Mouse (Mus musculus): ENCODE results near the gene Cdkl5. TPM values are rescaled to one million over a fixed set of nuclear protein-coding genes. Genes with fewer than 3 reads are reported as not detected.

Gene Cdkl5
- total RNA-seq, 1 experiment: 4.3 TPM

DNA sequence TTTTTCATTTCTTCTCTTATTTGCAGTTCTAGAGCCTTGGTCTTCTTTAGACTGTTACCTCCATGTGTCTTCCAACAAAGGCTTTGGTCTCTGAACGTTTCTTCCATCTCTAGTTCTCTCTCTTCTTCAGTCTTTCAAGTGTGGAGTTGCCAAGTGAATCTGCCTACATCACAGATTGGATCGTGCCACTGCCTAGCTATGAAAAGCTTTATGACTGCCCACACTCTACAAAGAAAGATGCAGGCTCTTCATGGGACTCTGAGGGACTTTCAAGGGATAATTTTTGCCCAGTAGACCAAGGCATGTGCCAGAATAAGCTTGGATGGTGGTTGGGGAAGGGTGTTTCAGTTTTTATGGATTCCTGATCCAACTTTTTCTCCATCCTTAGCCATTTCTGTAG is 30.0 kb upstream of the Cdkl5 start:
- TF ChIP-seq ZNF384 (IDR thresholded peaks at IDR 0.05; ENCODE audit: low read depth, low read length) (no peak), MAFK (IDR thresholded peaks at IDR 0.05; ENCODE audit: insufficient read depth, low read depth, low read length) (no peak), ZC3H11A (IDR thresholded peaks at IDR 0.05; ENCODE audit: borderline replicate concordance, low read depth, low read length) (no peak), CHD2 (IDR thresholded peaks at IDR 0.05; ENCODE audit: low read depth, low read length) (no peak), HCFC1 (IDR thresholded peaks at IDR 0.05; ENCODE audit: borderline replicate concordance, insufficient read depth, low read length) (no peak)
- in situ Hi-C loops (cut with MboI; ENCODE audit: low sequenced_read_pairs in 2 of 2, unreplicated experiment in 2 of 2): no loop called here
- H3K4me3 ChIP-seq (ENCODE audit: insufficient read depth in 1 of 2, low read depth in 1 of 2, low read length in 2 of 2, poor library complexity in 1 of 2, severe bottlenecking in 1 of 2): no peak overlapping the region

DNA sequence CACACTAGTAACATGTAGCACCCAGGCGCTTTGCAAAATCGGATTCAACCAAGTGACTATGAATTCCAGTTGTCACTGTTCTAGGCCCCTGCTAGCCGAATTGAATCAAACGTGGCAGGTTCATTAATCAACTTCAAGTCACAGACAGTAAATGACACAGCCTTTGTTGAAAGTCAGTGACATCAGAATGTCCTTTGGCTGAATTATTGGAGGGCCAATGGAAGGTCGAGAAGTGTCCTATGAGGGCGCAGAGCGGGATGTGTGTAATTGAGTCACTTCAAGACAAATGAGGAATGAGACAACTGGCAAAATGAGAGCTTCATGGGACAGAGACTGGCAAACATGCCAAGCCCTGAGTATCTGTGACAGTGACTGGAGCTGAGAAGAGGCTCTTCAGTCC is 27.0 kb upstream of the Cdkl5 start:
- Histone ChIP-seq H3K4me1 (ENCODE audit: control insufficient read depth in 2 of 2, insufficient read depth in 2 of 2, low read length in 2 of 2, poor library complexity in 1 of 2) (no peaks in the 10 kb centered on the region), H3K9me3 (ENCODE audit: control insufficient read depth, insufficient read depth, low read depth, low read length) (no peaks in the 10 kb centered on the region), H3K36me3 (ENCODE audit: control insufficient read depth, insufficient read depth, low read length, poor library complexity, severe bottlenecking) (no peaks in the 10 kb centered on the region), H3K27ac (ENCODE audit: insufficient read depth, low read depth, low read length, poor library complexity, severe bottlenecking) (no peak overlapping the region), H3K9ac (ENCODE audit: insufficient read depth, low read depth, low read length, poor library complexity, severe bottlenecking) (no peak overlapping the region), H3K4me3 (ENCODE audit: insufficient read depth in 1 of 2, low read depth in 1 of 2, low read length in 2 of 2, poor library complexity in 1 of 2, severe bottlenecking in 1 of 2) (no peak overlapping the region)
- TF ChIP-seq MAFK (IDR thresholded peaks at IDR 0.05; ENCODE audit: insufficient read depth, low read depth, low read length) (no peak), CHD2 (IDR thresholded peaks at IDR 0.05; ENCODE audit: low read depth, low read length) (no peak), ZNF384 (IDR thresholded peaks at IDR 0.05; ENCODE audit: low read depth, low read length) (no peak), HCFC1 (IDR thresholded peaks at IDR 0.05; ENCODE audit: borderline replicate concordance, insufficient read depth, low read length) (no peak), ZC3H11A (IDR thresholded peaks at IDR 0.05; ENCODE audit: borderline replicate concordance, low read depth, low read length) (no peak)
- DNase-seq (ENCODE audit: low read depth, low spot score): no peak
- in situ Hi-C loops (cut with MboI; ENCODE audit: low sequenced_read_pairs in 2 of 2, unreplicated experiment in 2 of 2): no loop called here

More for the DNA sequence above, 30.0 kb upstream of the Cdkl5 start:
- Histone ChIP-seq H3K27ac (ENCODE audit: insufficient read depth, low read depth, low read length, poor library complexity, severe bottlenecking) (no peak overlapping the region), H3K9me3 (ENCODE audit: control insufficient read depth, insufficient read depth, low read depth, low read length) (no peaks in the 10 kb centered on the region), H3K4me1 (ENCODE audit: control insufficient read depth in 2 of 2, insufficient read depth in 2 of 2, low read length in 2 of 2, poor library complexity in 1 of 2) (no peaks in the 10 kb centered on the region), H3K36me3 (ENCODE audit: control insufficient read depth, insufficient read depth, low read length, poor library complexity, severe bottlenecking) (no peaks in the 10 kb centered on the region), H3K9ac (ENCODE audit: insufficient read depth, low read depth, low read length, poor library complexity, severe bottlenecking) (no peak overlapping the region)
- no peak for DNase-seq (ENCODE audit: low read depth, low spot score)

DNA sequence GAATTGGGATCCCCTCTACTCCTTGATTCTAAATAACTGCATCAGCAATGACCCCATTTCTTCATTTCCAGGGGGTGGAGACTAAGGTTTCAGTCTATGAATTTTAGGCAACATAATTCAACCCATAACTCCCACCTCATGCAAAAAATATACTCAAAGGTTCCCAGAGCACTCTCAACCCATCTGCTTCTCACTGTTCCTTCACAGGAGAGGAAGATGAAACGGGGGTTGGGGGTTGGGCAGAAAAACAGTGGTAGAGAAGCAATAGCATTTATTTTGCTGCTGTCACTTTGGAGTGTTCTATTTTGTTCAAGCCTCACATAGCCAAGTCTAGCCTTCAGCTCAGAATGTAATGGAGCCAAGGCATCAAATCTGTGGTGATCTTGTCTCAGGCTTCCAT is 23.7 kb upstream of the Cdkl5 start:
- Histone ChIP-seq H3K4me1 (ENCODE audit: control insufficient read depth in 2 of 2, insufficient read depth in 2 of 2, low read length in 2 of 2, poor library complexity in 1 of 2) (no peaks in the 10 kb centered on the region), H3K27ac (ENCODE audit: insufficient read depth, low read depth, low read length, poor library complexity, severe bottlenecking) (no peak overlapping the region), H3K4me3 (ENCODE audit: insufficient read depth in 1 of 2, low read depth in 1 of 2, low read length in 2 of 2, poor library complexity in 1 of 2, severe bottlenecking in 1 of 2) (no peak overlapping the region), H3K36me3 (ENCODE audit: control insufficient read depth, insufficient read depth, low read length, poor library complexity, severe bottlenecking) (no peaks in the 10 kb centered on the region), H3K9ac (ENCODE audit: insufficient read depth, low read depth, low read length, poor library complexity, severe bottlenecking) (no peak overlapping the region), H3K9me3 (ENCODE audit: control insufficient read depth, insufficient read depth, low read depth, low read length) (no peaks in the 10 kb centered on the region)
- TF ChIP-seq HCFC1 (IDR thresholded peaks at IDR 0.05; ENCODE audit: borderline replicate concordance, insufficient read depth, low read length) (no peak), ZNF384 (IDR thresholded peaks at IDR 0.05; ENCODE audit: low read depth, low read length) (no peak), MAFK (IDR thresholded peaks at IDR 0.05; ENCODE audit: insufficient read depth, low read depth, low read length) (no peak), ZC3H11A (IDR thresholded peaks at IDR 0.05; ENCODE audit: borderline replicate concordance, low read depth, low read length) (no peak), CHD2 (IDR thresholded peaks at IDR 0.05; ENCODE audit: low read depth, low read length) (no peak)
- DNase-seq (ENCODE audit: low read depth, low spot score): no peak
- in situ Hi-C loops (cut with MboI; ENCODE audit: low sequenced_read_pairs in 2 of 2, unreplicated experiment in 2 of 2): no loop called here

DNA sequence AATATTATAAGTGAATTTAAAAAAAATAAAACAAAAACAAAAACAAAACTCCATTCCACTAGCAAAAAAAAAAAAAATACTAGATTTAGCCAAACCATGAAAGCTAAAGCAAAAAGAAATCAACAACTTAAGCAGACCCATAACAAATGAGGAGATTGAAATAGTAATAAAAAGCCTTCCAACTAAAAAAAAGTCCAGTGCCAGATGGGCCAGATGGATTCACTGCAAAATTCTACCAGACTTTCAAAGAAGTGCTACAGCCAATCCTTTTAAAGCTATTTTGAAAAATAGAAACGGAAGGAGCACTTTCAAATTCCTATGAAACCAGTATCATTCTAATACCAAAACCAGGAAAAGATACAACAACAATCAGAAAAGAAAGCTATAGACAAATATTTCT is 11.8 kb upstream of the Cdkl5 start:
- in situ Hi-C loops (cut with MboI; ENCODE audit: low sequenced_read_pairs in 2 of 2, unreplicated experiment in 2 of 2): no loop called here
- H3K9me3 ChIP-seq (ENCODE audit: control insufficient read depth, insufficient read depth, low read depth, low read length): no peaks in the 10 kb centered on the region
- DNase-seq (ENCODE audit: low read depth, low spot score): no peak
- no peak for TF ChIP-seq CHD2 (IDR thresholded peaks at IDR 0.05; ENCODE audit: low read depth, low read length)
- TF ChIP-seq ZNF384 (IDR thresholded peaks at IDR 0.05; ENCODE audit: low read depth, low read length): no peak
- no peak for TF ChIP-seq ZC3H11A (IDR thresholded peaks at IDR 0.05; ENCODE audit: borderline replicate concordance, low read depth, low read length)
- TF ChIP-seq MAFK (IDR thresholded peaks at IDR 0.05; ENCODE audit: insufficient read depth, low read depth, low read length): no peak
- TF ChIP-seq HCFC1 (IDR thresholded peaks at IDR 0.05; ENCODE audit: borderline replicate concordance, insufficient read depth, low read length): no peak
- H3K36me3 ChIP-seq (ENCODE audit: control insufficient read depth, insufficient read depth, low read length, poor library complexity, severe bottlenecking): no peaks in the 10 kb centered on the region
- no peak overlapping the region for H3K4me3 ChIP-seq (ENCODE audit: insufficient read depth in 1 of 2, low read depth in 1 of 2, low read length in 2 of 2, poor library complexity in 1 of 2, severe bottlenecking in 1 of 2)
- H3K4me1 ChIP-seq (ENCODE audit: control insufficient read depth in 2 of 2, insufficient read depth in 2 of 2, low read length in 2 of 2, poor library complexity in 1 of 2): no peaks in the 10 kb centered on the region
- no peak overlapping the region for H3K9ac ChIP-seq (ENCODE audit: insufficient read depth, low read depth, low read length, poor library complexity, severe bottlenecking)
- no peak overlapping the region for H3K27ac ChIP-seq (ENCODE audit: insufficient read depth, low read depth, low read length, poor library complexity, severe bottlenecking)

DNA sequence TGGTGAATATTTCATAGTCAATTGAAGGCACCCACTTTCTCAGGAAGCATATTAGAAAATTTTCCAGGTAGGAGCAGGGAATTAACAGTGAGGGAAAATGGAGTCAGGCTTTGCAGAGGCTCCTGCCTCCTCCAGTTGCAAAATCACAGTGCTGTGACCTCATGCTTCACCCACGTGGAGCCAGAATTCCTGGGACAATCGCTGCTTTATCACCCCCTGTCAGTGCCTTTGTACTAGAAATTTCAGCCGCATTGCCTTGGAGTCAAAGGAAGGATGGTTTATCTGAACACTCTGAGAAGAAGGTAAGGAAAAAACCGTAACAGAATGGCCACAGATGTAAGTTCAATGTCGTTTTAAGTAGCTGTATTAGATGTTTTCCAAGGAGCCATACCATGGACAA is 1.5 kb upstream of the Cdkl5 start:
- TF ChIP-seq CHD2 (IDR thresholded peaks at IDR 0.05; ENCODE audit: low read depth, low read length) (no peak), MAFK (IDR thresholded peaks at IDR 0.05; ENCODE audit: insufficient read depth, low read depth, low read length) (no peak), HCFC1 (IDR thresholded peaks at IDR 0.05; ENCODE audit: borderline replicate concordance, insufficient read depth, low read length) (no peak), ZNF384 (IDR thresholded peaks at IDR 0.05; ENCODE audit: low read depth, low read length) (no peak), ZC3H11A (IDR thresholded peaks at IDR 0.05; ENCODE audit: borderline replicate concordance, low read depth, low read length) (no peak)
- no peak for DNase-seq (ENCODE audit: low read depth, low spot score)
- in situ Hi-C loops (cut with MboI; ENCODE audit: low sequenced_read_pairs in 2 of 2, unreplicated experiment in 2 of 2): no loop called here
- Histone ChIP-seq H3K4me3 (ENCODE audit: insufficient read depth in 1 of 2, low read depth in 1 of 2, low read length in 2 of 2, poor library complexity in 1 of 2, severe bottlenecking in 1 of 2) (no peak overlapping the region), H3K27ac (ENCODE audit: insufficient read depth, low read depth, low read length, poor library complexity, severe bottlenecking) (no peak overlapping the region), H3K9me3 (ENCODE audit: control insufficient read depth, insufficient read depth, low read depth, low read length) (no peaks in the 10 kb centered on the region), H3K9ac (ENCODE audit: insufficient read depth, low read depth, low read length, poor library complexity, severe bottlenecking) (no peak overlapping the region), H3K36me3 (ENCODE audit: control insufficient read depth, insufficient read depth, low read length, poor library complexity, severe bottlenecking) (no peaks in the 10 kb centered on the region), H3K4me1 (ENCODE audit: control insufficient read depth in 2 of 2, insufficient read depth in 2 of 2, low read length in 2 of 2, poor library complexity in 1 of 2) (no peaks in the 10 kb centered on the region)
